Mouse (Mus musculus): ENCODE measurements around the gene Itgb5. TPM values are rescaled to one million over a fixed set of nuclear protein-coding genes. Genes with fewer than 3 reads are reported as not detected.
A peak's percentile ranks its signal among the peaks of the same experiment; 100 is the strongest.

Gene Itgb5
- polyA plus RNA-seq, 1 experiment from 2014 or later, result 15.0 TPM

DNA sequence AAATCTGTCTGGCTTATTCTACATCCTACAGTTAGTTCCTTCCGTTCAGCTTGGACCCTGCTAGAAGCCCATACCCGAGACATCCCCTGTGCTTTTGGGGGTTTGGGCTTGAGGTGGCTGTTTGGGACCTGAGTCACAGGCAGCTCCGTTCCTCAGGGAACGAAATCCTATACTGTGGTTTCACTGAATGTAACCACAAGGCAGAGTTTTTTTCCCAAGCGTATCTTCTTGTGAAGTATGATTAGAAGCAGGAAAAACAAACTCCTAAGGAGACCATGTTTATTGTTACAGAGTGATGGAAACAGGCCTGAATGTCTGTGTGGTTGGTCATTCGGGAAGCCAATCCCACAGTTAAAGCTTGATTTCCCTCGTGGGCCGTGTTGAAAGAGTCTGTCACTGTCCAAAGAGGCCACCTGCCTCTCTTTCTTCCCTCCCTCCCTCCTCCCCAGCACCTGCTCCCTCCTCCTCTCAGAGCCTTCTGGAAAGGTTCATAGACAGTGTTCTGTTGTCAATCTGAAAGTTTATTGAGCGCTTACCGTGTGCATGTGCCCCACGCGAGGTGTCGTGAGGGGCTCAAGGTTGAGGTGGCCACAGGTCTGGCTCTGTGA, 59.6 kb downstream of the Itgb5 start:
- ATAC-seq (ENCODE audit: insufficient read depth, low FRiP score), result no peak
- no peaks in the 10 kb centered on the region for H3K27me3 ChIP-seq (ENCODE audit: control insufficient read depth, insufficient read depth, low read length)
- H3K9ac ChIP-seq (ENCODE audit: low read length), result no peak overlapping the region
- peaks cover 59% of the 10 kb centered on the region for H3K4me1 ChIP-seq (ENCODE audit: control insufficient read depth, insufficient read depth, low read length)
- no peaks in the 10 kb centered on the region for H3K36me3 ChIP-seq (ENCODE audit: control insufficient read depth, insufficient read depth, low read length)
- no peak overlapping the region for H3K4me3 ChIP-seq (replicated peaks; ENCODE audit: low read length)
- no peak overlapping the region for H3K4me2 ChIP-seq (ENCODE audit: low read depth, low read length)
- H3K27ac ChIP-seq (ENCODE audit: low read length), result no peak overlapping the region
- WGBS, result 82% methylated on average over 13 of the region's 13 CpGs
- H3K9me3 ChIP-seq (replicated peaks; ENCODE audit: control insufficient read depth, low read length), result no peaks in the 10 kb centered on the region

- H3K4me2 ChIP-seq (ENCODE audit: low read depth, low read length), result 0 out of 2 replicates have a peak overlapping the region, but pooled peaks have one; percentile 42
- no peaks in the 10 kb centered on the region for H3K36me3 ChIP-seq (ENCODE audit: control insufficient read depth, insufficient read depth, low read length)
- WGBS, result 51% methylated on average over 8 of the region's 8 CpGs
- no peaks in the 10 kb centered on the region for H3K9me3 ChIP-seq (replicated peaks; ENCODE audit: control insufficient read depth, low read length)
- H3K4me3 ChIP-seq (replicated peaks; ENCODE audit: low read length), result no peak overlapping the region
- H3K9ac ChIP-seq (ENCODE audit: low read length), result 0 out of 2 replicates have a peak overlapping the region, but pooled peaks have one; percentile 23
- ATAC-seq (ENCODE audit: insufficient read depth, low FRiP score), result no peak
- no peaks in the 10 kb centered on the region for H3K27me3 ChIP-seq (ENCODE audit: control insufficient read depth, insufficient read depth, low read length)
- peaks cover 54% of the 10 kb centered on the region for H3K4me1 ChIP-seq (ENCODE audit: control insufficient read depth, insufficient read depth, low read length)
- peak overlapping the region; percentile 58 for H3K27ac ChIP-seq (ENCODE audit: low read length)
Measured at GRCm38 (mm10) chr16:33891099-33891498, 61.6 kb downstream of the Itgb5 start.

DNA sequence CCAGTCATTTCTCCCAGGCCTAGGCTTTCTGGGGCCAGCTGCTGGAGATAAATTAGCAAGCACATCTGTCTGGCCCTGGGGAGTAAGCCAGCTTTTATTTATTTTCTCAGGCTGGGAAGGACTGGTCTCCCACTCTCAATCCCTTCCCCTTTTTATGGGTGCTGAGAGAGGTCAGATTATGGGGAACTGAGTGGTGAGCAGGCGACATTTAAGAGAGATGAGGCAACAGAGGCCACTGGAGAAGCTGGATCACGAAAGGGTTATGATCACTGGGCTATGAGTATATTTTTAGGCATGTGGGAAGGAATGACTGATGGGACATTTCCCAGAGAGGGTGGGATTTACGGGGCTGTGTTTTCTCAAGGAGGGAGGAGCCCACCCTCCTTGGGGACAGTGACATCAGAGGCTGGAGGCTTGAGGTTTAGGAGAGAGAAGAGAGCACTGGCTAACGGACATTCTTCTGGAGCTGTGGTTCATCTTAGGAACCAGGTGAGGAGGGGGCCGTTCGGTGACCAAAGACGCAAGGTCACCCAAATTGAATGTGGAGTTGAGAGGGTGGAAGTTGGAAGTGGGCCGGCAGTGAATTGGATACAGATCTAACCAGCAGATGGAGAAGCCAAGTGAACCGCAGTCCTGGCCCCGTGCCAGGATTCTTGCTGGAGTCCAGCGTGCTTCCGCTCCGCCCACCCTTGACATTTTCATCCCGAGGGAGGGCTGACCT, 62.3 kb downstream of the Itgb5 start:
- Histone ChIP-seq H3K4me2 (ENCODE audit: low read depth, low read length) (peak overlapping the region; percentile 42), H3K27me3 (ENCODE audit: control insufficient read depth, insufficient read depth, low read length) (no peaks in the 10 kb centered on the region), H3K9ac (ENCODE audit: low read length) (no peak overlapping the region), H3K4me1 (ENCODE audit: control insufficient read depth, insufficient read depth, low read length) (peaks cover 48% of the 10 kb centered on the region), H3K9me3 (replicated peaks; ENCODE audit: control insufficient read depth, low read length) (no peaks in the 10 kb centered on the region), H3K36me3 (ENCODE audit: control insufficient read depth, insufficient read depth, low read length) (no peaks in the 10 kb centered on the region), H3K27ac (ENCODE audit: low read length) (peak overlapping the region; percentile 58), H3K4me3 (replicated peaks; ENCODE audit: low read length) (0 out of 2 replicates have a peak overlapping the region, but pooled peaks have one; percentile 3)
- peak; percentile 65 for ATAC-seq (ENCODE audit: insufficient read depth, low FRiP score)
- 14% methylated on average over 14 of the region's 14 CpGs for WGBS

DNA sequence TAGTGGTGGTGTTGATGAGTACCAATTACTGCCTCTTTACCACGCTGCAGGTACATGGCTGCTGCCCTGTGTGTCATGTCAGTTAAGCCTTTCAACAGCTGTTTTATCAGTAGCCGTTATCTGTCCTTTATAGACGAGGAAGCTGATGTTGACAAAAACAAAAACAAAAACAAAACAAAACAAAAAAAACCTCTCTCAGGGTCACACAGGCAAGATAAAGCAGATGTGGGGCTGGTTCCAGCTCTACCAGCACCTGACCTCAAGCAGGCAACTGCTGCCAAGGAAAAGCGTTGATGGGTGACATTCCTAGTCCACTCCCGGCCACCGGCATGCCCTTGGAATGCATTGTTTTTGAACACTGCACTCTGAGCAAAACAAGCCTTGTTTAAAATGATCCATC, 63.1 kb downstream of the Itgb5 start:
- H3K27ac ChIP-seq (ENCODE audit: low read length), result peak overlapping the region; percentile 58
- H3K36me3 ChIP-seq (ENCODE audit: control insufficient read depth, insufficient read depth, low read length), result no peaks in the 10 kb centered on the region
- WGBS, result 38% methylated on average over 6 of the region's 6 CpGs
- H3K4me1 ChIP-seq (ENCODE audit: control insufficient read depth, insufficient read depth, low read length), result peaks cover 42% of the 10 kb centered on the region
- no peak overlapping the region for H3K9ac ChIP-seq (ENCODE audit: low read length)
- H3K4me3 ChIP-seq (replicated peaks; ENCODE audit: low read length), result no peak overlapping the region
- H3K4me2 ChIP-seq (ENCODE audit: low read depth, low read length), result peak overlapping the region; percentile 42; the same call in 1 of the 2 replicates
- ATAC-seq (ENCODE audit: insufficient read depth, low FRiP score), result no peak
- H3K9me3 ChIP-seq (replicated peaks; ENCODE audit: control insufficient read depth, low read length), result no peaks in the 10 kb centered on the region
- no peaks in the 10 kb centered on the region for H3K27me3 ChIP-seq (ENCODE audit: control insufficient read depth, insufficient read depth, low read length)

- Histone ChIP-seq H3K4me2 (ENCODE audit: low read depth, low read length) (no peak overlapping the region), H3K36me3 (ENCODE audit: control insufficient read depth, insufficient read depth, low read length) (no peaks in the 10 kb centered on the region), H3K9ac (ENCODE audit: low read length) (no peak overlapping the region), H3K4me1 (ENCODE audit: control insufficient read depth, insufficient read depth, low read length) (peaks cover 42% of the 10 kb centered on the region), H3K27ac (ENCODE audit: low read length) (no peak overlapping the region), H3K4me3 (replicated peaks; ENCODE audit: low read length) (no peak overlapping the region), H3K27me3 (ENCODE audit: control insufficient read depth, insufficient read depth, low read length) (no peaks in the 10 kb centered on the region), H3K9me3 (replicated peaks; ENCODE audit: control insufficient read depth, low read length) (no peaks in the 10 kb centered on the region)
- ATAC-seq (ENCODE audit: insufficient read depth, low FRiP score), result no peak
- WGBS, result 80% methylated on average over 4 of the region's 4 CpGs
Measured at GRCm38 (mm10) chr16:33893796-33894195, 64.3 kb downstream of the Itgb5 start.

GRCm38 (mm10) chr16:33894449-33894848, 65.0 kb downstream of the Itgb5 start:
- Histone ChIP-seq H3K9ac (ENCODE audit: low read length) (no peak overlapping the region), H3K4me3 (replicated peaks; ENCODE audit: low read length) (no peak overlapping the region), H3K4me2 (ENCODE audit: low read depth, low read length) (no peak overlapping the region), H3K36me3 (ENCODE audit: control insufficient read depth, insufficient read depth, low read length) (0 out of 2 replicates have a peak, but pooled peaks cover under 1% of the 10 kb centered on the region), H3K9me3 (replicated peaks; ENCODE audit: control insufficient read depth, low read length) (no peaks in the 10 kb centered on the region), H3K27me3 (ENCODE audit: control insufficient read depth, insufficient read depth, low read length) (no peaks in the 10 kb centered on the region), H3K27ac (ENCODE audit: low read length) (no peak overlapping the region), H3K4me1 (ENCODE audit: control insufficient read depth, insufficient read depth, low read length) (peaks cover 42% of the 10 kb centered on the region)
- no peak for ATAC-seq (ENCODE audit: insufficient read depth, low FRiP score)
- WGBS, result 52% methylated on average over 1 of the region's 1 CpGs

DNA sequence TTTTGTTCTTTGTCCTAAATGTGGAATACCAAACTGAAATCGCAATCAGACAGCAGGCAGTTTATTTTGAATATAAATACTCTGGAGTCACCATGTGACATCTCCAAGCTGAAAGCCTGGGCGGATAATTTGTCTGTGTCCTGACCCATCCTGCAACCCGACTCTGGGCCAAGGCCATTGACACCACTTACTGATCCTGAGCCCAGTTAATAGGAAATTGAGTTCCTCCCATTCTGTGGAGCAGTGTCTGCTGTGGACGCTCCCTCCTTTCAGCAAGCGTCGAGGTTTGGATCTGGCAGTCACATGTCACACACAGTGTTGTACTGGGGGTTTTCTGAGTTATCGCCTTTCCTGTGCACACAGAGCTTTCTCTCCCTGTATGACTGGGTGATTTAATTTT, 66.2 kb downstream of the Itgb5 start:
- ATAC-seq (ENCODE audit: insufficient read depth, low FRiP score), result peak; percentile 34; the same call in 1 of the 2 replicates
- Histone ChIP-seq H3K27me3 (ENCODE audit: control insufficient read depth, insufficient read depth, low read length) (no peaks in the 10 kb centered on the region), H3K36me3 (ENCODE audit: control insufficient read depth, insufficient read depth, low read length) (peaks cover 10% of the 10 kb centered on the region; the same call in 1 of the 2 replicates), H3K4me3 (replicated peaks; ENCODE audit: low read length) (no peak overlapping the region), H3K4me2 (ENCODE audit: low read depth, low read length) (no peak overlapping the region), H3K9me3 (replicated peaks; ENCODE audit: control insufficient read depth, low read length) (no peaks in the 10 kb centered on the region), H3K4me1 (ENCODE audit: control insufficient read depth, insufficient read depth, low read length) (peaks cover 38% of the 10 kb centered on the region), H3K27ac (ENCODE audit: low read length) (no peak overlapping the region), H3K9ac (ENCODE audit: low read length) (no peak overlapping the region)
- WGBS, result 44% methylated on average over 7 of the region's 7 CpGs

- H3K9ac ChIP-seq (ENCODE audit: low read length), result no peak overlapping the region
- H3K9me3 ChIP-seq (replicated peaks; ENCODE audit: control insufficient read depth, low read length), result no peaks in the 10 kb centered on the region
- H3K4me1 ChIP-seq (ENCODE audit: control insufficient read depth, insufficient read depth, low read length), result peaks cover 26% of the 10 kb centered on the region
- 92% methylated on average over 7 of the region's 7 CpGs for WGBS
- peaks cover 10% of the 10 kb centered on the region; the same call in 1 of the 2 replicates for H3K36me3 ChIP-seq (ENCODE audit: control insufficient read depth, insufficient read depth, low read length)
- no peaks in the 10 kb centered on the region for H3K27me3 ChIP-seq (ENCODE audit: control insufficient read depth, insufficient read depth, low read length)
- H3K4me2 ChIP-seq (ENCODE audit: low read depth, low read length), result no peak overlapping the region
- no peak overlapping the region for H3K27ac ChIP-seq (ENCODE audit: low read length)
- no peak overlapping the region for H3K4me3 ChIP-seq (replicated peaks; ENCODE audit: low read length)
- ATAC-seq (ENCODE audit: insufficient read depth, low FRiP score), result no peak
Measured at GRCm38 (mm10) chr16:33896801-33897200, 67.3 kb downstream of the Itgb5 start.

DNA sequence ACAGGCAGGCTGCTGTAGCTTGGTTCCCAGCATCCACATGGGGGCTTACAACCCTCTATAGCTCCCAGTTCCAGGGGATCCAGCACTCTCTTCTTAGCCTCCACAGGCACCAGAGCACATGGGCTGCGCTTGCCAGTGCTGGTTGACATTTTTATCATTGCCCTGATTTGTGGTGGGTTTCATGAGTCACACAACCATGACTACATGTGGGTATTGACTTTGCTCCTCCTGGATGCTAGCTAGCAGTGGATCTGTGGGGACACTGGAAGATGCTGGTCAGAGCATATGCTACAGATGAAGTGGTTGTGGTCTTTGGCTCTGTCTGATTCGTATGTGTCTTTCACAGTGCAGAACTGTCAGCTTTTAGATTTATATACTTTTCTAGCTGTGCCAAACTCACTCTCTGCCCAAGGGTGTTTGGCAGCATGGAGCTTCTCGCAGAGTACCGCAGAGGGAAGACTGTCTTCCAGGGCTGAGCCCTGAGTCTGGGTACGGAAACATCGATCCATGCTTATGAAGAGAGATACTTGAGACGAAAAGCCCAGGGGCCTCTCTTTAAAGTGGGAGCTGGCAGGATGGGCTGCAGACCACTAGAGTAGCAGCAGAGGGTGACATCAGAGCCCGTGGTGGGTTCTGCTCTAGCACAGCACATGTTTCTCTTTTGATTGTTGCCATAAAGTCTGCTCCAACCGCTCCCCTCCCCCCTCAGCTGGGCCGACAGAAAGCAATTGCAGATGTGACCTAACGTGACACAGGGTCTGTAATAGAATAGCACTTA, 74.4 kb downstream of the Itgb5 start:
- no peak overlapping the region for H3K9ac ChIP-seq (ENCODE audit: low read length)
- no peak overlapping the region for H3K4me3 ChIP-seq (replicated peaks; ENCODE audit: low read length)
- no peaks in the 10 kb centered on the region for H3K27me3 ChIP-seq (ENCODE audit: control insufficient read depth, insufficient read depth, low read length)
- H3K4me2 ChIP-seq (ENCODE audit: low read depth, low read length), result no peak overlapping the region
- ATAC-seq (ENCODE audit: insufficient read depth, low FRiP score), result no peak
- no peaks in the 10 kb centered on the region for H3K9me3 ChIP-seq (replicated peaks; ENCODE audit: control insufficient read depth, low read length)
- H3K36me3 ChIP-seq (ENCODE audit: control insufficient read depth, insufficient read depth, low read length), result peaks cover 13% of the 10 kb centered on the region; the same call in 1 of the 2 replicates
- H3K4me1 ChIP-seq (ENCODE audit: control insufficient read depth, insufficient read depth, low read length), result no peaks in the 10 kb centered on the region
- H3K27ac ChIP-seq (ENCODE audit: low read length), result no peak overlapping the region
- 62% methylated on average over 11 of the region's 11 CpGs for WGBS
